ENCODE assay signal across 22 mouse cellular contexts in the genomic region with DNA sequence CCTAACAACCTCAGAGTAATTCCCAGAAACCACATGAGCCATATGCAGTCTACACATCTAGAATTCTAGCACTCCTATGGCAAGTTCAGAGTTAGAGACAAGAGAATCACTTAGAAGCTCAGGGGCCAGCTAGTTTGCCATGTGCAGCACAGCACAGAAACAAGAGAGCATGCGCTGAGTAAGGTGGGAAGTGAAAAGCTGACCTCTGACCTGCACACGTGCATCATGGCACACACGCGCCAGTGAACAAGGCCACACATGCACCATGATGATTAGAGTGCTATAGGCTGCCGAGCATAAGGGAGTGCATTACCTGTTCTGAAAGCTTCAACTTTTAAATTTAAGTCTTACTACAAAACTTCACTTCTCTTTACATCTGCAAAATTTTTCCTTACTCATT.
"Had no signal": no experiment of that assay in that cellular context is flagged by ENCODE, and none has a peak within 500 bp of the region (broad histone marks: within the 10 kb centered on the region; RNA-seq: fewer than 3 reads in every experiment).

No protein-coding gene starts in this region.

- H3K4me3 ChIP-seq: liver, embryonic 13.5 days; liver, embryonic 15.5 days; lung, embryonic 15.5 days; midbrain, embryonic 10.5 days; midbrain, embryonic 13.5 days; midbrain, embryonic 15.5 days; myocyte; neural tube, embryonic 13.5 days; neural tube, embryonic 15.5 days; stomach, embryonic 15.5 days had no signal

- H3K27me3 ChIP-seq: liver, embryonic 13.5 days; liver, embryonic 15.5 days; lung, embryonic 15.5 days; midbrain, embryonic 13.5 days; midbrain, embryonic 15.5 days; neural tube, embryonic 13.5 days; neural tube, embryonic 15.5 days; stomach, embryonic 15.5 days had no signal

- H3K4me1 ChIP-seq: lung, embryonic 15.5 days; midbrain, embryonic 10.5 days; midbrain, embryonic 13.5 days; midbrain, embryonic 15.5 days; neural tube, embryonic 13.5 days; neural tube, embryonic 15.5 days; stomach, embryonic 15.5 days had no signal

- H3K9ac ChIP-seq: liver, embryonic 13.5 days; liver, embryonic 15.5 days; liver, postnatal 0 days; lung, embryonic 15.5 days; midbrain, embryonic 13.5 days; midbrain, embryonic 15.5 days; neural tube, embryonic 13.5 days; neural tube, embryonic 15.5 days; stomach, embryonic 15.5 days had no signal

- H3K27ac ChIP-seq: liver, embryonic 13.5 days; liver, embryonic 15.5 days; lung, embryonic 15.5 days; macrophage; midbrain, embryonic 10.5 days; midbrain, embryonic 13.5 days; midbrain, embryonic 15.5 days; neural tube, embryonic 13.5 days; neural tube, embryonic 15.5 days; stomach, embryonic 15.5 days; stomach, postnatal 0 days had no signal

- ATAC-seq: liver, postnatal 0 days; lung, postnatal 0 days; midbrain, embryonic 13.5 days; midbrain, embryonic 15.5 days had no signal

- H3K4me2 ChIP-seq: liver, embryonic 11.5 days; liver, embryonic 13.5 days; liver, embryonic 15.5 days; lung, embryonic 15.5 days; midbrain, embryonic 13.5 days; midbrain, embryonic 15.5 days; neural tube, embryonic 13.5 days; neural tube, embryonic 15.5 days; stomach, embryonic 15.5 days had no signal

- DNase-seq: liver, embryonic 13.5 days; liver, postnatal 0 days; lung, adult 2 months; lung, postnatal 14 days; lung, postnatal 36 days; right cerebral cortex, postnatal 14 days; thymus, adult 2 months; thymus, postnatal 14 days; thymus, postnatal 36 days had no signal

- H3K9me3 ChIP-seq: liver, embryonic 13.5 days; liver, embryonic 15.5 days; lung, embryonic 15.5 days; midbrain, embryonic 10.5 days; midbrain, embryonic 13.5 days; midbrain, embryonic 15.5 days; neural tube, embryonic 13.5 days; neural tube, embryonic 15.5 days; stomach, embryonic 15.5 days had no signal
